Mouse (Mus musculus) stomach, postnatal 0 days (tissue): ENCODE measurements around the gene Ppfibp1.

Experiments
- CTCF ChIP-seq: IDR thresholded peaks from 2 replicates; pipeline ENCODE4 v1.5.1; 2016; ENCODE audit warnings: antibody characterized with exemption, low read depth, mild to moderate bottlenecking, moderate library complexity
- EP300 ChIP-seq: optimal IDR thresholded peaks from 2 replicates; pipeline ENCODE3; 2016; ENCODE audit warnings: antibody characterized with exemption

DNA sequence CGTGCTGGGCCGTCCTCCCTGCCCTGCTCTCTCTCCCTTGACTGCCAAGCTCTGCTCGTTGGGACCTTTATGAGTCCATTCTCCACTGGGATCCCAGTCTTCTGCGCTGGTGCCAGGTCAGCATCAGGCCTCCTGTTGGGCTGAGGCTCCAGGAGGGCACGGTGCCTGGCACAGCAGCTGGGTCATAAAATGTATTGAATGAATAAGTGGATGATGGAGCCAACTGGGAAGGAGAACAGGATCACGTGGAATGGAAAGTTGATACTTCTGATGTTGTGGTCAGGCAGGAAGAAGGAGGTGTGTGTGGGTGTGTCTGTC lies 176.6 kb downstream of the Ppfibp1 start:
- no peak for TF ChIP-seq CTCF
- TF ChIP-seq EP300, result no peak
